8 mouse cellular contexts compared by ENCODE assay signal in the genomic region with DNA sequence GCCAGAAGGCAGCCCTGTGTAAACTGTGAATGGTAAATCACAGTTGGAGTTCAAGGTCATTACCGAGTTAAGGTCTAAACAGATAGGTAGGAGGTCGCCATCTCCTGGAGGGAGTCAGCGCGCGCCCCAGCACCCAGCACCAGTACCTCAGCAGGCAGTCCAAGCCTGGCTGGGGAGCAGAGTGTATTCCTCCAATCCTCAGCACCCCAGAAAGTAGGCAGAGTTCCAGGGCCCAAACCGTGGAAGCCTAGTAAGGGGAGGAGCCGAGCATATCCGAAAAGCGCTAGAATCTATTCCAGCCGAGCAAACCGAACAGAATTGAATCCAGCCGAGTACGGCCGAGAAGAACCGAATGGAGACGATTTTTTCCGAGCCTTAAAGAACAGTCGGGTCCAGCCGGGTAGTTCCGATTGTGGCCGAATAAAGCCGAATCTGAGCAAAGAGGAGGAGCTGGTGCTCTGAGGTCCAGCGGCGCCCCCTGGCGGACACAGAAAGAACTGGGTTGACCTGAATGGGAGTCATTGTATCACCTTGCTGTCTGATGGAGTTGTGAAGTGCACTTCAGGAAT. TPM values are rescaled to one million over a fixed set of nuclear protein-coding genes. Genes with fewer than 3 reads are reported as not detected.
DNase-seq lines count a peak whose midpoint lies in the region; ATAC-seq and TF ChIP-seq lines count a peak whose summit lies in the region.

No protein-coding gene starts in this region.

- WGBS in forebrain, embryonic 10.5 days, result under 1% methylated on average over 25 of the region's 25 CpGs
- WGBS in heart, embryonic 15.5 days, result under 1% methylated on average over 25 of the region's 25 CpGs
- 1% methylated on average over 25 of the region's 25 CpGs for WGBS in liver, embryonic 14.5 days (ENCODE audit: insufficient replicate concordance)
- WGBS in neural tube, embryonic 11.5 days, result under 1% methylated on average over 25 of the region's 25 CpGs
- WGBS in stomach, postnatal 0 days, result under 1% methylated on average over 25 of the region's 25 CpGs

- no peak for TF ChIP-seq EP300 in liver, embryonic 14.5 days (IDR thresholded peaks at IDR 0.05; ENCODE audit: low read depth)
- no peak for TF ChIP-seq EP300 in stomach, postnatal 0 days (optimal IDR thresholded peaks at IDR 0.05)

- peak; percentile 94 to 99 for DNase-seq in CD8-positive naive resting alpha-beta T cell, adult 2 months (ENCODE audit: low read depth in 2 of 2, low spot score in 2 of 2)
- peak; percentile 96 for DNase-seq in c-Kit-positive CD71-negative TER-119-negative erythroid progenitor cells, embryonic 14.5 days (ENCODE audit: low read depth)
- DNase-seq in forebrain, embryonic 10.5 days (ENCODE audit: extremely low spot score, low spot score), result peak; percentile 94
- peak; percentile 97 to 100 for DNase-seq in kidney, postnatal 25 days
- peak; percentile 68 to 73 (median 68) for DNase-seq in liver, embryonic 14.5 days (ENCODE audit: low read depth in 3 of 3, low spot score in 3 of 3)
- peak; percentile 95 for DNase-seq in neural tube, embryonic 11.5 days (ENCODE audit: low spot score)
- peak; percentile 97 for DNase-seq in stomach, postnatal 0 days (ENCODE audit: low spot score)

- ATAC-seq in heart, embryonic 15.5 days (replicated peaks; ENCODE audit: insufficient number of reproducible peaks, insufficient read depth, low FRiP score, low read depth), result peak; percentile 82
- peak; percentile 65 for ATAC-seq in liver, embryonic 14.5 days (ENCODE audit: insufficient read depth)
- peak; percentile 78 for ATAC-seq in neural tube, embryonic 11.5 days (ENCODE audit: insufficient read depth, low FRiP score, low TSS enrichment)
- ATAC-seq in stomach, postnatal 0 days (ENCODE audit: low FRiP score, low TSS enrichment), result peak; percentile 84

- H3K27ac ChIP-seq in forebrain, embryonic 10.5 days, result peak overlapping the region; percentile 85
- peak overlapping the region; percentile 94 for H3K27ac ChIP-seq in heart, embryonic 15.5 days
- no peak overlapping the region for H3K27ac ChIP-seq in liver, embryonic 14.5 days
- peak overlapping the region; percentile 23 for H3K27ac ChIP-seq in neural tube, embryonic 11.5 days (ENCODE audit: low read depth, low read length)
- H3K27ac ChIP-seq in stomach, postnatal 0 days (replicated peaks), result peak overlapping the region; percentile 92

- H3K27me3 ChIP-seq in forebrain, embryonic 10.5 days (ENCODE audit: poor library complexity, severe bottlenecking), result peaks cover 22% of the 10 kb centered on the region
- no peaks in the 10 kb centered on the region; the same call in 1 of the 2 replicates for H3K27me3 ChIP-seq in heart, embryonic 15.5 days
- no peaks in the 10 kb centered on the region; the same call in 1 of the 2 replicates for H3K27me3 ChIP-seq in liver, embryonic 14.5 days (ENCODE audit: control insufficient read depth, insufficient read depth, low read length)
- H3K27me3 ChIP-seq in neural tube, embryonic 11.5 days (ENCODE audit: control insufficient read depth, insufficient read depth, low read length), result no peaks in the 10 kb centered on the region
- H3K27me3 ChIP-seq in stomach, postnatal 0 days (ENCODE audit: control insufficient read depth, insufficient read depth, low read length), result no peaks in the 10 kb centered on the region

- H3K4me3 ChIP-seq in forebrain, embryonic 10.5 days, result peak overlapping the region; percentile 53
- peak overlapping the region; percentile 32 for H3K4me3 ChIP-seq in heart, embryonic 15.5 days
- peak overlapping the region in 1 of 2 experiments; percentile 31; a peak in 1 of 4 replicates for H3K4me3 ChIP-seq in liver, embryonic 14.5 days (ENCODE audit: insufficient read depth in 1 of 2, low read depth in 2 of 2, low read length in 2 of 2)
- peak overlapping the region; percentile 15 for H3K4me3 ChIP-seq in neural tube, embryonic 11.5 days (ENCODE audit: low read depth, low read length)
- H3K4me3 ChIP-seq in stomach, postnatal 0 days (ENCODE audit: low read depth, low read length), result no peak overlapping the region

- no peaks in the 10 kb centered on the region for H3K9me3 ChIP-seq in forebrain, embryonic 10.5 days
- H3K9me3 ChIP-seq in heart, embryonic 15.5 days (replicated peaks), result no peaks in the 10 kb centered on the region
- H3K9me3 ChIP-seq in liver, embryonic 14.5 days (ENCODE audit: control insufficient read depth, low read length), result no peaks in the 10 kb centered on the region
- H3K9me3 ChIP-seq in neural tube, embryonic 11.5 days (ENCODE audit: control insufficient read depth, low read length), result no peaks in the 10 kb centered on the region
- H3K9me3 ChIP-seq in stomach, postnatal 0 days (ENCODE audit: control insufficient read depth, low read length), result no peaks in the 10 kb centered on the region

- peak overlapping the region; percentile 49 for H3K4me2 ChIP-seq in heart, embryonic 15.5 days
- H3K4me2 ChIP-seq in liver, embryonic 14.5 days (ENCODE audit: low read depth), result peak overlapping the region; percentile 21
- H3K4me2 ChIP-seq in neural tube, embryonic 11.5 days (ENCODE audit: low read depth), result peak overlapping the region; percentile 51
- H3K4me2 ChIP-seq in stomach, postnatal 0 days (replicated peaks; ENCODE audit: low read depth), result peak overlapping the region; percentile 40

- TF ChIP-seq CTCF in liver, embryonic 14.5 days (IDR thresholded peaks at IDR 0.05; ENCODE audit: low read depth), result peak; percentile 96
- TF ChIP-seq CTCF in stomach, postnatal 0 days (IDR thresholded peaks at IDR 0.05; ENCODE audit: low read depth), result peak; percentile 95

- no peaks in the 10 kb centered on the region for H3K36me3 ChIP-seq in forebrain, embryonic 10.5 days (replicated peaks)
- no peaks in the 10 kb centered on the region for H3K36me3 ChIP-seq in heart, embryonic 15.5 days
- no peaks in the 10 kb centered on the region for H3K36me3 ChIP-seq in liver, embryonic 14.5 days (replicated peaks; ENCODE audit: control insufficient read depth, insufficient read depth, low read depth)
- no peaks in the 10 kb centered on the region for H3K36me3 ChIP-seq in neural tube, embryonic 11.5 days (ENCODE audit: control insufficient read depth, insufficient read depth, low read length)
- no peaks in the 10 kb centered on the region for H3K36me3 ChIP-seq in stomach, postnatal 0 days (ENCODE audit: control insufficient read depth, insufficient read depth, low read length)

- peaks cover 53% of the 10 kb centered on the region for H3K4me1 ChIP-seq in forebrain, embryonic 10.5 days
- peaks cover 44% of the 10 kb centered on the region for H3K4me1 ChIP-seq in heart, embryonic 15.5 days (replicated peaks)
- H3K4me1 ChIP-seq in liver, embryonic 14.5 days (replicated peaks; ENCODE audit: control insufficient read depth in 2 of 2, insufficient read depth in 2 of 2, low read length in 1 of 2), result peaks cover 0 to 10% of the 10 kb centered on the region in 2 experiments; a peak in 2 of 4 replicates
- H3K4me1 ChIP-seq in neural tube, embryonic 11.5 days (ENCODE audit: control insufficient read depth, insufficient read depth, low read length), result peaks cover 12% of the 10 kb centered on the region
- peaks cover 19% of the 10 kb centered on the region for H3K4me1 ChIP-seq in stomach, postnatal 0 days (replicated peaks; ENCODE audit: control insufficient read depth, insufficient read depth)

- peak overlapping the region; percentile 26 for H3K9ac ChIP-seq in heart, embryonic 15.5 days
- H3K9ac ChIP-seq in liver, embryonic 14.5 days (replicated peaks), result no peak overlapping the region
- peak overlapping the region; percentile 51 for H3K9ac ChIP-seq in neural tube, embryonic 11.5 days (ENCODE audit: low read length)
- H3K9ac ChIP-seq in stomach, postnatal 0 days (ENCODE audit: low read length), result peak overlapping the region; percentile 54

RNA-seq across cellular contexts. Expression of gene C1qtnf6, which starts 0.8 kb away (rescaled TPM):
- 8.4 and 8.8 TPM in 2 replicates for polyA plus RNA-seq in forebrain, embryonic 10.5 days (2016; fragmentation: Nextera tagmentation; extraction: Ambion mirVana)
- polyA plus RNA-seq in heart, embryonic 15.5 days (2015; fragmentation: Nextera tagmentation; extraction: Ambion mirVana), result 28.9 and 37.3 TPM in 2 replicates
- polyA plus RNA-seq in liver, embryonic 14.5 days (2012; rRNA removed), result 4.1 and 4.6 TPM in 2 replicates
- polyA plus RNA-seq in liver, embryonic 14.5 days (2014; fragmentation: Nextera tagmentation; extraction: Ambion mirVana), result 4.7 and 5.0 TPM in 2 replicates
- 11.8 and 12.8 TPM in 2 replicates for polyA plus RNA-seq in neural tube, embryonic 11.5 days (2014; fragmentation: Nextera tagmentation; extraction: Ambion mirVana)
- polyA plus RNA-seq in stomach, postnatal 0 days (2015; fragmentation: Nextera tagmentation; extraction: Ambion mirVana), result 20.2 and 24.6 TPM in 2 replicates

RNA-seq across cellular contexts. Expression of gene Sstr3, which starts 12.5 kb away (rescaled TPM):
- 0.09 TPM in 1 of 2 replicates, not detected in the other for polyA plus RNA-seq in forebrain, embryonic 10.5 days (2016; fragmentation: Nextera tagmentation; extraction: Ambion mirVana)
- 0.11 and 0.20 TPM in 2 replicates for polyA plus RNA-seq in heart, embryonic 15.5 days (2015; fragmentation: Nextera tagmentation; extraction: Ambion mirVana)
- polyA plus RNA-seq in liver, embryonic 14.5 days (2012; rRNA removed), result 0.01 and 0.02 TPM in 2 replicates
- polyA plus RNA-seq in liver, embryonic 14.5 days (2014; fragmentation: Nextera tagmentation; extraction: Ambion mirVana), result 0.03 TPM in 1 of 2 replicates, not detected in the other
- polyA plus RNA-seq in neural tube, embryonic 11.5 days (2014; fragmentation: Nextera tagmentation; extraction: Ambion mirVana), result 0.38 TPM in 1 of 2 replicates, not detected in the other
- 0.02 and 0.08 TPM in 2 replicates for polyA plus RNA-seq in stomach, postnatal 0 days (2015; fragmentation: Nextera tagmentation; extraction: Ambion mirVana)

RNA-seq across cellular contexts. Expression of gene Il2rb, which starts 36.9 kb away (rescaled TPM):
- not detected in 2 replicates for polyA plus RNA-seq in forebrain, embryonic 10.5 days (2016; fragmentation: Nextera tagmentation; extraction: Ambion mirVana)
- polyA plus RNA-seq in heart, embryonic 15.5 days (2015; fragmentation: Nextera tagmentation; extraction: Ambion mirVana), result 0.30 and 1.9 TPM in 2 replicates
- 0.26 and 0.29 TPM in 2 replicates for polyA plus RNA-seq in liver, embryonic 14.5 days (2012; rRNA removed)
- polyA plus RNA-seq in liver, embryonic 14.5 days (2014; fragmentation: Nextera tagmentation; extraction: Ambion mirVana), result 0.37 and 0.52 TPM in 2 replicates
- not detected in 2 replicates for polyA plus RNA-seq in neural tube, embryonic 11.5 days (2014; fragmentation: Nextera tagmentation; extraction: Ambion mirVana)
- polyA plus RNA-seq in stomach, postnatal 0 days (2015; fragmentation: Nextera tagmentation; extraction: Ambion mirVana), result 0.24 and 0.30 TPM in 2 replicates

RNA-seq across cellular contexts. Expression of gene Rac2, which starts 40.6 kb away (rescaled TPM):
- polyA plus RNA-seq in forebrain, embryonic 10.5 days (2016; fragmentation: Nextera tagmentation; extraction: Ambion mirVana), result 3.1 and 6.1 TPM in 2 replicates
- polyA plus RNA-seq in heart, embryonic 15.5 days (2015; fragmentation: Nextera tagmentation; extraction: Ambion mirVana), result 9.3 and 52.8 TPM in 2 replicates
- polyA plus RNA-seq in liver, embryonic 14.5 days (2012; rRNA removed), result 57.5 and 69.6 TPM in 2 replicates
- polyA plus RNA-seq in liver, embryonic 14.5 days (2014; fragmentation: Nextera tagmentation; extraction: Ambion mirVana), result 108 and 117 TPM in 2 replicates
- polyA plus RNA-seq in neural tube, embryonic 11.5 days (2014; fragmentation: Nextera tagmentation; extraction: Ambion mirVana), result 8.0 and 8.5 TPM in 2 replicates
- polyA plus RNA-seq in stomach, postnatal 0 days (2015; fragmentation: Nextera tagmentation; extraction: Ambion mirVana), result 6.4 and 8.0 TPM in 2 replicates
